Mouse (Mus musculus) naive thymus-derived CD4-positive, alpha-beta T cell, adult 2 months (primary cell): ENCODE data around the gene Spred2.

Source experiments
- DNase-seq: peaks from one replicate; pipeline ENCODE4 v3.0.0-alpha.2; 2011; ENCODE audit warnings: low read depth

Gene Spred2

GRCm38 (mm10) chr11:19984029-19984428 lies 59.9 kb downstream of the Spred2 start:
- no peak for DNase-seq

- DNase-seq: no peak
These were observed 61.2 kb downstream of the Spred2 start for GRCm38 (mm10) chr11:19985283-19985854.

- DNase-seq: no peak
These were observed 62.3 kb downstream of the Spred2 start for GRCm38 (mm10) chr11:19986443-19986861.

- no peak for DNase-seq
These were observed 62.9 kb downstream of the Spred2 start for GRCm38 (mm10) chr11:19986871-19987755.

GRCm38 (mm10) chr11:19987756-19988091 lies 63.5 kb downstream of the Spred2 start:
- no peak for DNase-seq

GRCm38 (mm10) chr11:19988224-19988623 lies 64.0 kb downstream of the Spred2 start:
- DNase-seq: no peak

- DNase-seq: no peak
These were observed 64.5 kb downstream of the Spred2 start for GRCm38 (mm10) chr11:19988631-19989030.

GRCm38 (mm10) chr11:19989141-19989910 lies 65.2 kb downstream of the Spred2 start:
- peak; percentile 62 for DNase-seq

- DNase-seq: no peak
These were observed 66.6 kb downstream of the Spred2 start for GRCm38 (mm10) chr11:19990731-19991130.

GRCm38 (mm10) chr11:19991303-19991976 lies 67.3 kb downstream of the Spred2 start:
- no peak for DNase-seq

GRCm38 (mm10) chr11:19992341-19993281 lies 68.4 kb downstream of the Spred2 start:
- DNase-seq: peak; percentile 61

GRCm38 (mm10) chr11:19993753-19994152 lies 69.6 kb downstream of the Spred2 start:
- DNase-seq: no peak

GRCm38 (mm10) chr11:19994262-19994790 lies 70.2 kb downstream of the Spred2 start:
- DNase-seq: no peak

- no peak for DNase-seq
These were observed 73.8 kb downstream of the Spred2 start for GRCm38 (mm10) chr11:19997940-19998339.

- DNase-seq: no peak
These were observed 78.7 kb downstream of the Spred2 start for GRCm38 (mm10) chr11:20002883-20003282.

- DNase-seq: no peak
These were observed 83.5 kb downstream of the Spred2 start for GRCm38 (mm10) chr11:20007701-20008100.

GRCm38 (mm10) chr11:20011210-20011978 lies 87.2 kb downstream of the Spred2 start:
- no peak for DNase-seq

GRCm38 (mm10) chr11:20013366-20013765 lies 89.2 kb downstream of the Spred2 start:
- DNase-seq: no peak

- DNase-seq: no peak
These were observed 93.8 kb downstream of the Spred2 start for GRCm38 (mm10) chr11:20017937-20018336.

- DNase-seq: no peak
These were observed 94.7 kb downstream of the Spred2 start for GRCm38 (mm10) chr11:20018905-20019304.
